Mouse (Mus musculus) forebrain, embryonic 10.5 days (tissue): ENCODE results near the gene Cd200r3. TPM values are rescaled to one million over a fixed set of nuclear protein-coding genes. Genes with fewer than 3 reads are reported as not detected.

Experiments
- DNase-seq: peaks from one replicate; pipeline ENCODE4 v3.0.0-alpha.2; 2017; ENCODE audit warnings: low spot score; ENCODE audit errors: extremely low spot score
- H3K27ac ChIP-seq: fragments of 300-500 bp; sonication (generic); 2 replicates; pipeline ENCODE4 v1.5.1; 2016; ENCODE audit warnings: mild to moderate bottlenecking
- H3K27me3 ChIP-seq: fragments of 300-500 bp; sonication (generic); 2 replicates; pipeline ENCODE4 v1.6.1; 2016; ENCODE audit warnings: mild to moderate bottlenecking; ENCODE audit not compliant: poor library complexity, severe bottlenecking
- H3K36me3 ChIP-seq: fragments of 300-500 bp; sonication (generic); replicated peaks from 2 replicates; pipeline ENCODE4 v1.6.1; 2016; ENCODE audit warnings: mild to moderate bottlenecking, moderate library complexity
- H3K4me1 ChIP-seq: fragments of 300-500 bp; sonication (generic); 2 replicates; pipeline ENCODE4 v1.6.1; 2016
- H3K4me3 ChIP-seq: fragments of 300-500 bp; sonication (generic); 2 replicates; pipeline ENCODE4 v1.5.1; 2016; ENCODE audit warnings: mild to moderate bottlenecking, moderate library complexity
- H3K9me3 ChIP-seq: fragments of 300-500 bp; sonication (generic); 2 replicates; pipeline ENCODE4 v1.6.1; 2016; ENCODE audit warnings: mild to moderate bottlenecking, moderate library complexity
- WGBS: fragments of 180-500 bp; shearing (Covaris S2); methylation state at CpG from one replicate; pipeline ENCODE4 v1.1.7; 2016; 5-methylcytosine and 5-hydroxymethylcytosine counted together
- polyA plus RNA-seq: library from polyadenylated mRNA; unstranded; fragments of >200 nt; fragmentation: Nextera tagmentation; extraction: Ambion mirVana; gene quantifications from 2 replicates; pipeline ENCODE4 v1.2.1, GENCODE M21; 2016

Gene Cd200r3
- polyA plus RNA-seq, 1 experiment from 2014 or later, result not detected

DNA sequence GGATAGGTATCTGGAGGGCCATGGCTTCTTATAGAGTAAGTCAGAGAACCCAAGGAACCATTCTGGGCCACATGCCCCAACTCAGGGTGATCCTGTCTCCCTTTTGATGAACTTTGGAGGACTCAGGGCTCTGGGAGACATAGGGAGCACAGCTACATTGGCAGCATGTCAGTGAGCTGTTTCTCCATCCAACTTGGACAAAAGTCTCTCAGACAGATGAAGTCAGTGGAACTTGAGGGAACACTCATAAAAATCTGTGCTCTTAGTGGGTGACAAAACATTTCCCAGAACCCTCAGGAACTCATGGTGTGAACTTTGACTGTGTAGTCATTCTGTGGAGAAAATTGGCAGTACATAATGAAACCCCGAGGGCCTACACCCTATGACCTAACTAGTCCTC is 53.2 kb downstream of the Cd200r3 start:
- Histone ChIP-seq H3K36me3 (no peaks in the 10 kb centered on the region), H3K27me3 (no peaks in the 10 kb centered on the region), H3K27ac (no peak overlapping the region), H3K9me3 (no peaks in the 10 kb centered on the region), H3K4me3 (no peak overlapping the region), H3K4me1 (no peaks in the 10 kb centered on the region)
- 93% methylated on average over 1 of the region's 1 CpGs for WGBS
- DNase-seq, result no peak

DNA sequence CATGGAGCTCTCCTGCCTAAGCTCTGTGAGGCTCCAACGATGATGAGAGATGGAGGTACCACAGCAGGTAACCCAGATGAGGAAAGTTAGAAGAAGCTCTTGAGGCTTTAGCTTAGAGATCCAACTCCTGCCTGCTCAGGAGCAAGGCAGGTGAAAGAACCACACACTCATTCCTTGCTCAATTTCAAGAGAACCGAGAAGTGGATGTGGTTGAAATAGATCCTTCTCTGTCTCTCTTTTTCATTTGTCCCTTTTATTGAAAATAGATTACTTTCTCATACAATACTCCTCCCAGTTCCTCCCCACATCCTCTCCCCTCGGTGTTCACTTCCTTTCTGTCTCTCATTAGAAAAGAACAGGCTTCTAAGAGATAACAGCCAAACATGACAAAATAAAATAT is 56.1 kb downstream of the Cd200r3 start:
- WGBS, result 77% methylated on average over 3 of the region's 3 CpGs
- Histone ChIP-seq H3K9me3 (no peaks in the 10 kb centered on the region), H3K27ac (no peak overlapping the region), H3K27me3 (no peaks in the 10 kb centered on the region), H3K4me1 (no peaks in the 10 kb centered on the region), H3K36me3 (no peaks in the 10 kb centered on the region), H3K4me3 (no peak overlapping the region)
- no peak for DNase-seq

DNA sequence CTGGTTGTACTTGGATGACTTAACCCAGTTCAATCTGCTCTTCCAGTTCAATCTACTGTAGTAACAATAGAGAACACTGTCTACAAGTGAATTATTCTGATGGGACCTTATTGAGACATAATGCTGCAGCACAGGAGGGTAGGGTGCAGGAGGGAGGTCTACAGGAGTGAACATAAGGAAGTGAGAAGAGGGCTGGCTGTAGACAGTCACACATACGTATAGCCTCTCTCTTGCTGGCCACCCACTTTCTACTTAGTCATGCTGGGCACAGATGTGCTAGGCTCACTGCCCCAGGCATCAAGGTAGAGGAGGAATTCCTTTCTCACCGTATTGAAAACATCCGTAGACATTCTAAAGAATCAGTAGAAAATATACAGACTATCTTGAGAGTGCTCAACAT is 61.0 kb downstream of the Cd200r3 start:
- H3K4me1 ChIP-seq, result peaks cover 8% of the 10 kb centered on the region; the same call in 1 of the 2 replicates
- no peak for DNase-seq
- H3K9me3 ChIP-seq, result no peaks in the 10 kb centered on the region
- H3K27ac ChIP-seq, result no peak overlapping the region
- WGBS, result 73% methylated on average over 3 of the region's 3 CpGs
- no peak overlapping the region for H3K4me3 ChIP-seq
- H3K36me3 ChIP-seq, result no peaks in the 10 kb centered on the region
- H3K27me3 ChIP-seq, result no peaks in the 10 kb centered on the region

DNA sequence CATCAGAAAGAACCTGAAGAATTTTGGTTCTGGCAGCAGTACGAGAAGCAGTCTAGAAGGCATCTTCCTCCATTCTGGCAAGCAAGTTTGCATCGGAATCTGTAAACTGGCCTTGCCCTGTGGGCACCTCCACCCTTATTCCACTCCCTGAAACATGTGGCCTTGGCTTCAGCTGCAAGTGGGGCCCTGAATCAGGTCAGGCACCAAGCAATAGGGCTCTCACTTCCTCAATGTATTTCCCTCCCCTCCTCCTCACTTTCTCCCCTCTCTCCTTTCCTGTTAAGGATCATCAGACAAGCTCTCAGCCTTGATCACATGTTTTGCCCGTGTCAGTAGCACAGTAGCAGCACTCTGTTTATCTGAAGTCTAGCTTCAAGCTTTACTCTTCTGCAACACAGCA is 61.8 kb downstream of the Cd200r3 start:
- H3K36me3 ChIP-seq, result no peaks in the 10 kb centered on the region
- H3K27me3 ChIP-seq, result no peaks in the 10 kb centered on the region
- no peak overlapping the region for H3K4me3 ChIP-seq
- DNase-seq, result no peak
- 58% methylated on average over 3 of the region's 3 CpGs for WGBS
- H3K9me3 ChIP-seq, result no peaks in the 10 kb centered on the region
- H3K27ac ChIP-seq, result no peak overlapping the region
- H3K4me1 ChIP-seq, result peaks cover 8% of the 10 kb centered on the region; the same call in 1 of the 2 replicates

DNA sequence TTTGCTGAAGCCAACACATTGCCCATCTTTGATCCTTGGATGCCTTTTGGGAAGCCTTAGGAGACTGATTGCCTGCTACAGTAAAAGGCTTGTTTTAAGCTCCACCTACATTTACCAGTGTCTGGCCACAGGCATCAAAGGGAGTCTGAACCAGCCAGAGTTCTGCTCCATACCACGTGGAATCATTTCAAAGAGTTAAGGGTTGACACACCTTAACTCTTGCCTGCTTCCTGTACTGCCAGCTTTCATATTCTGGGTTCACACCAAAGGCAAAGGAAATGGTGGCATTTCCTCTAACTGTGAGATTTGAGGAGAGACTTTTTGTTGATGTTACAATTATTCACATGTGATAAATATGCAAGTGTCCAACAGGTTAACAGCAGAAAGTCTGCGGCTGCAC is 63.5 kb downstream of the Cd200r3 start:
- Histone ChIP-seq H3K4me1 (peaks cover 8% of the 10 kb centered on the region; the same call in 1 of the 2 replicates), H3K27me3 (no peaks in the 10 kb centered on the region), H3K9me3 (no peaks in the 10 kb centered on the region), H3K36me3 (no peaks in the 10 kb centered on the region), H3K27ac (no peak overlapping the region), H3K4me3 (no peak overlapping the region)
- no peak for DNase-seq
- WGBS, result 81% methylated on average over 2 of the region's 2 CpGs

DNA sequence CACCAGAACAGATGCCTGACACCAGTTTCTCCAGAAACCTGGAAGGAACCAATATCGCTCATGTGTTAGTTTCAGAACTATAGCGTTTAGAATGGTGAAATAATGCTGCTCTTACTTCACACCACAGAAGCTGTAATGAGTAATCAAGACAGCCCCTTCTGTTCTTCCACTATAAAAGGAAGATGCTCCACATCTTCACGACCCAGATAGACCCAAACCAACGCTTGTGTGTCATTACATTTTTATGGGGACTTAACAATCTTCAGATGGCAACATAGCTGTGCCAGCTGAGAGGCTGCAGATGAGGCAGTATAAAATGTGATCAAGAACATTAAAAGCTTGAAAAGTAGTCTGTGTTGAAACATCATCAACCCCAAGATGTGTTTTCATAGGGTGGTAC is 64.3 kb downstream of the Cd200r3 start:
- H3K9me3 ChIP-seq, result no peaks in the 10 kb centered on the region
- no peaks in the 10 kb centered on the region for H3K27me3 ChIP-seq
- H3K4me3 ChIP-seq, result no peak overlapping the region
- no peak for DNase-seq
- WGBS, result 84% methylated on average over 4 of the region's 4 CpGs
- peaks cover 8% of the 10 kb centered on the region; the same call in 1 of the 2 replicates for H3K4me1 ChIP-seq
- no peak overlapping the region for H3K27ac ChIP-seq
- H3K36me3 ChIP-seq, result no peaks in the 10 kb centered on the region

DNA sequence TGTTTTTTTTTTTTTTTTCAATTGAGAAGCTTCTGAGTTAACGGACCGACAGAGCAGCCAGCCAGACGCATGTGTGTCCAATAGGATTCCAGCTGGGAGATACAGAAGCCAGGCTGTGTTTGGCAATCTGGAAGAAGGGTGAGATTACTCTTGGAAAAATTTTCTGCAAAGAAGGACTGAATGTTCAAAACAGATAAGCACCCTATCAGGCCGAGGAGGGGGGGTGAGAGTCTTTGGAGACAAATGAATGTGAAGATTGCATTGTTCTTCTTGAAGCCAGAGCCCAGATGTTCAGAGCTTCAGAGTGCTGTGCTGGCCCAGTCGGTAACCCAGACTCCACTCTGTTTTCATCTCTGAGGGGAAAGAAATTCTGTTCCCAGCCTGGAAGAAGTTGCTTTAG is 66.2 kb downstream of the Cd200r3 start:
- WGBS, result 65% methylated on average over 5 of the region's 5 CpGs
- Histone ChIP-seq H3K36me3 (no peaks in the 10 kb centered on the region), H3K27me3 (no peaks in the 10 kb centered on the region)

DNA sequence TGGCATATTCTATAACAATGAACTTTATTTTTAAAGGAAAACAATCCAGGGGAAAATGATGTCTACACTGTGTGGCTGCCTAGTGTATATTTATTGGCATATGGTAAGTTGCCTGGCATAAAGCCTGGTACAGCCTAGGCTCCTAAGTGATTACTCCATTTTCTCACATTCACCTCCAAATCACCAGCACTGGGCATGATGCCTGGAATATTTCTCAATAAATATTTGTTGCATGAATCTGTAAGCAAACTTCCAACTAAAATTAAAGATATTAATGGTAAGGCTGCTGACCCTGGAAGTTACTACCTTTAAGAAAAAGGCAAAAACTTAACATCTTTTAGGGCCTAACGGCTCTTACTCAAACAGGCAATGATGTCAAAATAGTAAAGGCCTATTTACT is 72.1 kb downstream of the Cd200r3 start:
- H3K27me3 ChIP-seq, result no peaks in the 10 kb centered on the region
- 90% methylated on average over 1 of the region's 1 CpGs for WGBS

More for the DNA sequence above, 66.2 kb downstream of the Cd200r3 start:
- no peak for DNase-seq
- Histone ChIP-seq H3K27ac (no peak overlapping the region), H3K4me3 (no peak overlapping the region), H3K4me1 (peaks cover 8% of the 10 kb centered on the region; the same call in 1 of the 2 replicates), H3K9me3 (no peaks in the 10 kb centered on the region)

DNA sequence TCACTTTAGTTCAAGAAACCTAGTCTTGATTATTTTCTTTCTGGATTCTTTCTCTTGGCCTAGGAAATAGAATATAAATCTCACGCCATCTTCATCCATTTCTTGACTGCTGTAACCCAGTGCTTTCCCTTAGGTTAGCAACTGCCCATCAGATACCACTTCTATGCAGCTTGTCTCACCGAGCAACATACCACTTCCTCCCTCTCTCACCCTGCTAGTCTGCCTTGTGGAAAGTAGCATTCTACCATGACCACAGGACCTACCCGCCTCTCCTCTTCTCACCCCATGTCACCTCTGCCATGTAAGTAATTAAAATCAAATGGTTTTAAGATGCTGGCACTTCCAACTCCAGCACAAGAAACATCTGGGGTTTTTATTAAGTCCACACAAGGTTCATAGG is 73.0 kb downstream of the Cd200r3 start:
- no peaks in the 10 kb centered on the region for H3K9me3 ChIP-seq

More for the DNA sequence above, 72.1 kb downstream of the Cd200r3 start:
- Histone ChIP-seq H3K27ac (no peak overlapping the region), H3K9me3 (no peaks in the 10 kb centered on the region), H3K4me3 (no peak overlapping the region), H3K36me3 (no peaks in the 10 kb centered on the region), H3K4me1 (no peaks in the 10 kb centered on the region)
- no peak for DNase-seq

DNA sequence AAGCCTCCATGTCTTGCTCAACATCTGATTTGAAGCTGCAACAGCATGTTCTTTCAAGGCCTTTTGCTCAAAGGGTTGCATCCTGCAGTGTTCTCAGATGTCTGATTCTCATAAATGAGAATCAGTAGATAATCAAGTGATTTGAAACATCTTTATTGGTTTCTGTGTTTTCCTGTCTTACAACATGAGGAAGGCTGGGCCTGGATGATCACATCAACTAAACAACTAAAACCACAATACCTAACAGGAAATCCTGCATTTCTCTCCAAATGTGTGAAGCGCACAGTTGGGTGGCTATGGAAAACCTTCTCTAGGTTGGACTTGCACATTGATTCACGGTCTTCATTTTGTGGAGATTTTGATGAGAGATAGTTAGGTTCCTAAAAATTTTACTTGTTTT is 75.4 kb downstream of the Cd200r3 start:
- Histone ChIP-seq H3K9me3 (no peaks in the 10 kb centered on the region), H3K27ac (no peak overlapping the region), H3K36me3 (no peaks in the 10 kb centered on the region), H3K4me1 (no peaks in the 10 kb centered on the region), H3K4me3 (no peak overlapping the region), H3K27me3 (no peaks in the 10 kb centered on the region)
- DNase-seq, result no peak
- WGBS, result 90% methylated on average over 2 of the region's 2 CpGs

More for the DNA sequence above, 73.0 kb downstream of the Cd200r3 start:
- Histone ChIP-seq H3K4me1 (no peaks in the 10 kb centered on the region), H3K27ac (no peak overlapping the region), H3K36me3 (no peaks in the 10 kb centered on the region), H3K27me3 (no peaks in the 10 kb centered on the region), H3K4me3 (no peak overlapping the region)
- WGBS, result 64% methylated on average over 3 of the region's 3 CpGs
- DNase-seq, result no peak

DNA sequence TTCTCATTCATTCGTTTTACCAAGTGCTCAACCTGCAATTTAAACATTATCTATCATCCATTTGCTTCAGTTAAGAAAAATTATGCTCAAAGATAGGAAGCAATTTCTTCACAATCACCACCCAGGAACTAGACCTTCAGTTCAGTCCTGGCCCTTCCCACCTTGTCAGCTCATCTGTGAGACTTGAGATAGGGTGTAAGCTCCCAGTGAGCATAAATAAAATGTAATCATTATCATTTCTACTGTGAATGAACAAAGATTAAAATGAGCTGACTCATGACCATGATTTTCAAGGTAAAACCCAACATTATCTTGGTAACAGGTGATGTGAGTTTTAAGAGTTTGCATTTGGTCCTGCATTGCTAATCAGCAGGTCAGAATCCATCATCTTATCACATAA is 76.6 kb downstream of the Cd200r3 start:
- no peak for DNase-seq
- Histone ChIP-seq H3K4me3 (no peak overlapping the region), H3K27me3 (no peaks in the 10 kb centered on the region), H3K9me3 (no peaks in the 10 kb centered on the region), H3K27ac (no peak overlapping the region), H3K36me3 (no peaks in the 10 kb centered on the region), H3K4me1 (no peaks in the 10 kb centered on the region)
- 83% methylated on average over 1 of the region's 1 CpGs for WGBS

DNA sequence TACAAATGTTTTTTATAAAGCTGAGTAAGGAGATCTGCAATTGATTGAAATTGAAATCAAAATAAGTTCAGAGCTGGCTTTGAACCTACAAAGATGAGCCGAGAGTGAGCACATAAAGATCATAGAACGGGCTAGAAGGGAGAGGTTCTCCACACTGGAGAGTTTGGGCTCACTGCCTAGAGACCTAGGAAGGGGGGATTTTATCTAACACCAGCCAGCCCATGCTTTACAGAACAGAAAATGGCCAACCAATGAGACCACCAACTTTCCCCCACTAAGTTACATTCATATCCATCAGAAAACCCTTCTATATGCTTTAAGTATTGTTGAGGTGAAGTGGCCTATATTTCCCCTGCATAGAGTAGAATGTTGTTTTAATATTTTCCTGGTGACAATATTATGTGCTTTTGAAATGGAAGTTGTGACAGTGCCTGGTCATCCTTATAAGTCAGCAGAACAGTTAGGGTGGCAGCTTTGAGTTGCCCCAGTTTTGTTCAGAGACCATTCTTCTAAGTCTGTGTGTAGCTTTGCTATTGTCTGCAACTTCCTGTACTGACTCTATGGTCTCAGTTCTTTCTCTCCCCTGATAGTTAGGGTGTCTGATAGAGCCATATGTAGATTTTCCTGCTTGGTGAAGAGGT is 77.3 kb downstream of the Cd200r3 start:
- no peak for DNase-seq
- Histone ChIP-seq H3K9me3 (no peaks in the 10 kb centered on the region), H3K4me3 (no peak overlapping the region), H3K27me3 (no peaks in the 10 kb centered on the region), H3K4me1 (no peaks in the 10 kb centered on the region), H3K27ac (no peak overlapping the region), H3K36me3 (no peaks in the 10 kb centered on the region)
- whole genome bisulfite sequencing, result 83% methylated on average over 2 of the region's 2 CpGs

DNA sequence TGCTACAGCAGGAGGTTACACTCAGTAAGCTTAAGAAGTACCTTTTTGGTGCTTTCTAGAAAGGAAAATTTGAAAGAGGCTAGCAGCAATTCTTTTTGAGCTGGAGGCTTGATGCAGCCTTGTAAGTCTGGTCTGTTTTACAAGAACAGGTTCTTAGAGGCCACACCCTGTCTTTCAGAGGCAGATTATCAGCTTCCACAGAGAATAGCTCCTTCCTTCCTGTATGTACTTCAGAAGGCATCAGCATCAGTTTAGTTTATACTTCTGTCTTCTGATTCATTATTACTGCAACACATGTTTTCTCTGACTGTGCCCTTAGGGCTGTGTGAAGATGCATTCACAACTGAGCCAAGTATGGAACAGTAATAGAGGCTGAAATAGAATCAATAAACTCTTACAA is 78.0 kb downstream of the Cd200r3 start:
- H3K27me3 ChIP-seq, result no peaks in the 10 kb centered on the region
- H3K36me3 ChIP-seq, result no peaks in the 10 kb centered on the region
- H3K4me3 ChIP-seq, result no peak overlapping the region
- no peaks in the 10 kb centered on the region for H3K4me1 ChIP-seq
- no peaks in the 10 kb centered on the region for H3K9me3 ChIP-seq
- H3K27ac ChIP-seq, result no peak overlapping the region
- DNase-seq, result no peak

DNA sequence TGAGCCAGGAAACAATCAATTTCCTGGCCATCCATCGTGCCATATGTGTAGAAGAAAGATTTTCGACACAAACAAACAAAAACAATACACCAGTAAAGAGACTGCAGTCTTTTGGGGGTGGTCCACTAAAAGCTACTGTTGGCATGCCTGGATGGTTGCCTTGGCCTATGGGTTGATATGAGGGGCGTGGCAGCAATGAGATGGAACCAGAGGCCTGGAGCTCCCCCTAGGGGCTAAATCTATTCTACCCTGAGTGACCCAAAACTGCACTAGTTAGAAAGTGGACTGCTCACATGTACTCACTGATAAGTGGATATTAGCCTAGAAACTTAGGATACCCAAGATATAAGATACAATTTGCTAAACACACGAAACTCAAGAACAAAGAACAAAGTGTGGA is 80.4 kb downstream of the Cd200r3 start:
- no peaks in the 10 kb centered on the region for H3K4me1 ChIP-seq
- WGBS, result 62% methylated on average over 4 of the region's 4 CpGs
- H3K27me3 ChIP-seq, result no peaks in the 10 kb centered on the region
- no peak overlapping the region for H3K4me3 ChIP-seq
- no peaks in the 10 kb centered on the region for H3K9me3 ChIP-seq
- no peaks in the 10 kb centered on the region for H3K36me3 ChIP-seq
- no peak for DNase-seq
- H3K27ac ChIP-seq, result no peak overlapping the region
